Mouse (Mus musculus): Measurements from ENCODE around the gene Banp. TPM values are rescaled to one million over a fixed set of nuclear protein-coding genes. Genes with fewer than 3 reads are reported as not detected.

The Banp gene
- polyA plus RNA-seq, 1 experiment from 2014 or later = 14.5 TPM

DNA sequence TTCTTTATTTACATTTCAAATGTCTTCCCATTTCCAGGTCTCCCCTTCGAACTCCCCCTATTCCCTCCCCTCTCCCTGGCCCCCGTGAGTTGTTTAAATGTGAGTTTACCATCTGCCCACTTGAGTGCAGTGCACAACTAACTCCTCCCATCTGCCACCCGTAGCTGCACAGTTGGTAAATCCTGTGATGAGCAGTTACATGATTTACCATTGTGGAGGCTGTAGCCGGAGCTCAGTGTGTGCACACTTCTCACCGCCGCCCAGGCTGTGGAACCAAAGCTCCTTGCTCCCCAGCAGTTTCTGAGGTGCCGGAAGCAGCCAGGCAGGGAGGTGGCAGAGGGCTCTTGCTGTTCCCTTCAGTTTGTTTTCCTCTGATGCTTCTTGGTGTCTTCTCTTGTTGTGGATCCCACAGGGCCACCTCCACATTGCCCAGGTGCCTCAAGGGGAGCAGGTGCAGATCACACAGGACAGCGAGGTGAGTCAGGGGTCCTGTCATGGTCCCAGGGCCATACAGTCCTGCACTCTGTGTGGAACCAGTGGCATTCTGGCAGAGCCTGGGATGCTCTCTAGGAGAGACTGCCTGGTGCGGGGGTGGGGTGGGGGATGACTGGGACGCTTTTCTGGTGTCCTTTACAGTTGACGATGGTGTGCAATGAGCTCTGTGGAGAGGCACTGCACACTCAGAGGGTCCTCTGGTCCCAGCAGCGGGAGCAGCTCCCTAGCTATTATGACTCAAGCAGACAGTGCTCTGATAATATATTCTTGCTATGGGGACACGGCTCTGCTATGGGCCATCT, 57.3 kb downstream of the Banp start:
- Histone ChIP-seq H3K9ac (no peak overlapping the region), H3K36me3 (peaks cover 77% of the 10 kb centered on the region), H3K9me3 (replicated peaks) (no peaks in the 10 kb centered on the region), H3K27me3 (no peaks in the 10 kb centered on the region), H3K4me1 (replicated peaks) (no peaks in the 10 kb centered on the region), H3K4me3 (replicated peaks) (no peak overlapping the region), H3K27ac (no peak overlapping the region), H3K4me2 (no peak overlapping the region)
- no peak for DNase-seq
- ATAC-seq (ENCODE audit: low read depth) = no peak
- 85% methylated on average over 13 of the region's 13 CpGs for WGBS (ENCODE audit: insufficient replicate concordance)

GRCm38 (mm10) chr8:122008395-122008794, 58.8 kb downstream of the Banp start:
- Histone ChIP-seq H3K9me3 (replicated peaks) (no peaks in the 10 kb centered on the region), H3K4me2 (no peak overlapping the region), H3K9ac (no peak overlapping the region), H3K4me3 (replicated peaks) (no peak overlapping the region), H3K36me3 (peaks cover 76% of the 10 kb centered on the region), H3K27me3 (no peaks in the 10 kb centered on the region), H3K4me1 (replicated peaks) (no peaks in the 10 kb centered on the region), H3K27ac (no peak overlapping the region)
- ATAC-seq (ENCODE audit: low read depth) = no peak
- 78% methylated on average over 5 of the region's 5 CpGs for WGBS (ENCODE audit: insufficient replicate concordance)
- no peak for DNase-seq

GRCm38 (mm10) chr8:122010638-122011037, 61.1 kb downstream of the Banp start:
- no peak overlapping the region for H3K4me2 ChIP-seq
- no peaks in the 10 kb centered on the region for H3K4me1 ChIP-seq (replicated peaks)
- H3K27me3 ChIP-seq = no peaks in the 10 kb centered on the region
- no peaks in the 10 kb centered on the region for H3K9me3 ChIP-seq (replicated peaks)
- no peak for ATAC-seq (ENCODE audit: low read depth)
- H3K4me3 ChIP-seq (replicated peaks) = no peak overlapping the region
- peaks cover 75% of the 10 kb centered on the region for H3K36me3 ChIP-seq
- H3K27ac ChIP-seq = no peak overlapping the region
- no peak for DNase-seq
- 72% methylated on average over 5 of the region's 5 CpGs for WGBS (ENCODE audit: insufficient replicate concordance)
- H3K9ac ChIP-seq = no peak overlapping the region

GRCm38 (mm10) chr8:122011066-122011588, 61.6 kb downstream of the Banp start:
- Histone ChIP-seq H3K9me3 (replicated peaks) (no peaks in the 10 kb centered on the region), H3K27me3 (no peaks in the 10 kb centered on the region), H3K4me1 (replicated peaks) (no peaks in the 10 kb centered on the region), H3K27ac (no peak overlapping the region), H3K4me2 (no peak overlapping the region), H3K9ac (no peak overlapping the region), H3K36me3 (peaks cover 73% of the 10 kb centered on the region), H3K4me3 (replicated peaks) (no peak overlapping the region)
- DNase-seq (no peak), ATAC-seq (ENCODE audit: low read depth) (no peak)
- WGBS (ENCODE audit: insufficient replicate concordance) = 61% methylated on average over 7 of the region's 7 CpGs

GRCm38 (mm10) chr8:122014606-122015005, 65.1 kb downstream of the Banp start:
- H3K27ac ChIP-seq = no peak overlapping the region
- peaks cover 67% of the 10 kb centered on the region for H3K36me3 ChIP-seq
- no peaks in the 10 kb centered on the region for H3K9me3 ChIP-seq (replicated peaks)
- no peak overlapping the region for H3K4me3 ChIP-seq (replicated peaks)
- no peaks in the 10 kb centered on the region for H3K27me3 ChIP-seq
- DNase-seq (no peak), ATAC-seq (ENCODE audit: low read depth) (no peak)
- no peaks in the 10 kb centered on the region for H3K4me1 ChIP-seq (replicated peaks)
- no peak overlapping the region for H3K4me2 ChIP-seq
- WGBS (ENCODE audit: insufficient replicate concordance) = 65% methylated on average over 3 of the region's 3 CpGs
- no peak overlapping the region for H3K9ac ChIP-seq

DNA sequence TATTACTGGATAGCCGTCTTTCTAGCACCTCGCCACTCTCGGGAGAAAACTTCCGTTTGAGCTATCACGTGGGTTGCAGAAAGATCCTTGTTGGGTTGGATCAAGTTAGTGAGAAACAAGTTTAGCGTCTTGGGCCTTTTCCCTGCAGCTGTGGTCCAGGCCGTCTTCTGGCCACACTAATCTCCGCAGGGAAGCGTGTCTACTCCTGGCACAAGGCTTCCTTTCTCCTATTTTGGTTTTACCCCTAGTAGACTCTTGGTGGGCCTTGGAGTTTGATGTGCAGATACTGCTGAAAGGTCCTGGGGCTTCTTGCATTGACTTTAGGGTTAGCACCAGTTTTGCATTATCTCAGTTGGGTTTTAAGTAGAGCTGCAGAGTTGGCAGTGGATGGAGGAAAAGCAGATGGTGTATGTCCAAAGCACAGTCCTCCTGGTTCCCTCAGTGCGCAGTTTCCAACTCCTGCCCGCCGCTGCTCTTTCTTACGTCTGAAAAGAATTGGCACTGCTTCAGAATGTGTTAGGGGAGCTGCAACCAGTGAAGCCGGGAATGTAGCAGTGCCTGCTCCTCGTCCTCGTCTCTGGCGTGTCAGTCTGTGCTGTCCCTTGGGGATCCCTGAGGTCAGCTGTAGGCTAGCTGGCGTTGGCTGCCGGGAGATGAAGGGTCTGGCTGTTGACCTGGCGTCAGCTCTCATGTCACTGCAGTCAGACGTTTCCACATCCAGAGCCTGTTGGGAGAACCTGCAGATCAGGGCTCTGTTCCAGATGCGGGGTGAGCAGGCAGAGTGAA, 68.7 kb downstream of the Banp start:
- H3K9me3 ChIP-seq (replicated peaks) = no peaks in the 10 kb centered on the region
- 87% methylated on average over 22 of the region's 22 CpGs for WGBS (ENCODE audit: insufficient replicate concordance)
- no peak overlapping the region for H3K27ac ChIP-seq
- H3K27me3 ChIP-seq = no peaks in the 10 kb centered on the region
- no peak overlapping the region for H3K4me2 ChIP-seq
- H3K9ac ChIP-seq = no peak overlapping the region
- no peak for DNase-seq
- peaks cover 11% of the 10 kb centered on the region for H3K4me1 ChIP-seq (replicated peaks)
- no peak for ATAC-seq (ENCODE audit: low read depth)
- H3K4me3 ChIP-seq (replicated peaks) = no peak overlapping the region
- peaks cover 68% of the 10 kb centered on the region for H3K36me3 ChIP-seq

- peaks cover 69% of the 10 kb centered on the region for H3K36me3 ChIP-seq
- no peaks in the 10 kb centered on the region for H3K27me3 ChIP-seq
- H3K4me3 ChIP-seq (replicated peaks) = no peak overlapping the region
- no peak overlapping the region for H3K4me2 ChIP-seq
- H3K4me1 ChIP-seq (replicated peaks) = peaks cover 11% of the 10 kb centered on the region
- no peak for ATAC-seq (ENCODE audit: low read depth)
- DNase-seq = no peak
- WGBS (ENCODE audit: insufficient replicate concordance) = 92% methylated on average over 1 of the region's 1 CpGs
- no peaks in the 10 kb centered on the region for H3K9me3 ChIP-seq (replicated peaks)
- H3K27ac ChIP-seq = no peak overlapping the region
- no peak overlapping the region for H3K9ac ChIP-seq
Observed at GRCm38 (mm10) chr8:122019162-122019561, 69.6 kb downstream of the Banp start.

DNA sequence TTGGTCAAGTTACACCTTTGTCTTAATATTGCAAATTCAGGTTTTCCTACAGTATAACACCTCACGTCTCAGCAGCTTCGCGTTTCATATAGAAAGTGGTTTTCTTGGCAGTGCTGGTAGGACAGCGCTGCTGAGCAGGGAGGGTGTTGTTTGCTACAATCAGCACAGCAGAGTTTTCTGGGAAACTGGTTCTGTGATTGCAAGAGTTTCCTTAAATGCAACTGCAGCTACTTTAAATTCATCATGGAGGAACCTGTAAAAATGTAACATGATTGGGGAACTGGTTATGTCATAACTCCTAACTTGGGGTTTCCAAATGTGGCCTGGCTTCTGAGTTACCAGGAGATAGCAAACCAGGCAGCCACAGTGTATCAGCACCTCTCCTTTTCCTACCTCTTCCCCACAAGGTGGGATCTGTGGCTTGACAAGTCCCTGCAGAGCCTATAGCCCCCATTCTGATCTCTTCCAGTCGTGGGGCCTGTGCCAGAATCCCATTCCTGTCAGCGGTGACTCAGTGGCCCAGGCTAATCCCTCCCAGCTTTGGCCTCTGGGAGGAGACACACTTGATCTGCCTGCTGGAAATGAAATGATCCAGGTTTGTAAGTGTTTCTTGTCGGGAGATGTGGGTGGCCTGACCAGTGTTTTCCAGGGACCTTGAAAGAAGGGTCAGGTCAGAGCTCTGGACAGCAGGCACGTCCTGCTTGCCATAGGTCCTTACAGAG, 70.7 kb downstream of the Banp start:
- Histone ChIP-seq H3K4me3 (replicated peaks) (no peak overlapping the region), H3K4me2 (no peak overlapping the region), H3K27ac (no peak overlapping the region), H3K36me3 (peaks cover 72% of the 10 kb centered on the region), H3K9ac (no peak overlapping the region), H3K9me3 (replicated peaks) (no peaks in the 10 kb centered on the region), H3K4me1 (replicated peaks) (peaks cover 11% of the 10 kb centered on the region), H3K27me3 (no peaks in the 10 kb centered on the region)
- 87% methylated on average over 8 of the region's 8 CpGs for WGBS (ENCODE audit: insufficient replicate concordance)
- no peak for DNase-seq
- no peak for ATAC-seq (ENCODE audit: low read depth)

DNA sequence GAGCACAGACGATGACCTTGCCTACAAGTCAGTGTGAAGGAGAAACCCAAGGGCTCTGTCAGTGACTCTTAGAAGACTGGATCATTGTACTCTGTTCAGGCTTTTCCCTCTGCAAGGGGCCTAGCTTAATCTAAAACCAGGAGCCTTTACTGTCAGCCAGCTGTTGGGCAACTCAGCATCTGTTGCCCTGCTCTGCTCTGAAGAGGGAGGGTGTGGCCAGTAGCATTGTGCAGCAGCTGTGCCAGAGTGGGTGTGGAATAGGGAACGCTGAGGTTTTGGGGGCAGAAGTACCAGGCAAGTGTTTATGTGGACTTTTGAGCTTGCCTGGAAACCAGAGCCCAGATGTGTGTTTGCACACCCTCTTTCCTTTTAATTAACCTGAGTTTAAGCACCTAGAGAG, 72.2 kb downstream of the Banp start:
- DNase-seq = no peak
- Histone ChIP-seq H3K27me3 (no peaks in the 10 kb centered on the region), H3K9ac (no peak overlapping the region), H3K36me3 (peaks cover 81% of the 10 kb centered on the region), H3K4me1 (replicated peaks) (peaks cover 11% of the 10 kb centered on the region), H3K27ac (no peak overlapping the region), H3K4me3 (replicated peaks) (no peak overlapping the region), H3K9me3 (replicated peaks) (no peaks in the 10 kb centered on the region), H3K4me2 (no peak overlapping the region)
- 78% methylated on average over 2 of the region's 2 CpGs for WGBS (ENCODE audit: insufficient replicate concordance)
- no peak for ATAC-seq (ENCODE audit: low read depth)

DNA sequence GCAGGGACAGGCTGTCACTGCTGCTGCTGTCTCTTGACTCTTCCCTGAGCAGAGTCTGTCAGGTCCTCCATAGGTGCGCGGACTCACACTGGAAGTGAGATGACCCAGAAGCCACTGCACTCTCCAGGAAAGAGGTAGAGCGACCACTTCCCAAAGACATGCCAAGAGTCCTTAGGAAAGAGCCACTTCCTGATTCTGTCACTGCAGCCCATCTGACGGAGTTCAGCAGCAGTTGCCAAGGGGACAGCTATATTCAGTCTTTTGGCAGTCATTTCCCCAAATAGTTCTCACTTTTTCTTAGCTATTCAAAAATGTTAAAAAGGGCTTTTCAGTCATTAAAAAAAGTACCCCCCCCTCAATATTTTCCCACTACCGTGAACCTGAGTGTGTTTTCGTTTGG, 72.7 kb downstream of the Banp start:
- Histone ChIP-seq H3K27me3 (no peaks in the 10 kb centered on the region), H3K4me1 (replicated peaks) (peaks cover 11% of the 10 kb centered on the region), H3K9ac (no peak overlapping the region), H3K27ac (no peak overlapping the region), H3K36me3 (peaks cover 79% of the 10 kb centered on the region), H3K4me2 (no peak overlapping the region), H3K9me3 (replicated peaks) (no peaks in the 10 kb centered on the region), H3K4me3 (replicated peaks) (no peak overlapping the region)
- ATAC-seq (ENCODE audit: low read depth) (no peak), DNase-seq (no peak)
- 72% methylated on average over 6 of the region's 6 CpGs for WGBS (ENCODE audit: insufficient replicate concordance)

DNA sequence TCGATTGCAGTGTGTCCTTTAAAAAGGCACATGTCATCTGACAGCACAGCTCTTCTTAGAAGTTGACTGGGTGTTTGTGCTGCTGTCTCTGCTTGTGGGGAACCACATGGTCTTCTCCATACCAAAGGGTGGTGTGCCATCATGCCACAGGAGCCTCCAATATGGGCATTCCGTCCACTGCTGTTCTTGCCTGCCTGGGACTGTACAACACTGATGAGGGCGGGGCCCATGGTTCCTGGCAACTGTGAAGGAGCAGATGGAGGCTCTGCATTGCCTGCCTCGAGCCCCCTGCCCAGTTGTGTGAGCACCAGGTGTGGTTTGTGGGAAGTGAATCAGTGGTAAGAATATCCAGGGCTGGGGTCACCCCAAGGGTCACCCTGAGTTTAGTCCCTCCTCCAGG, 73.2 kb downstream of the Banp start:
- Histone ChIP-seq H3K27ac (no peak overlapping the region), H3K36me3 (peaks cover 77% of the 10 kb centered on the region), H3K4me2 (no peak overlapping the region), H3K4me3 (replicated peaks) (no peak overlapping the region), H3K27me3 (no peaks in the 10 kb centered on the region), H3K9me3 (replicated peaks) (no peaks in the 10 kb centered on the region), H3K9ac (no peak overlapping the region), H3K4me1 (replicated peaks) (peaks cover 11% of the 10 kb centered on the region)
- ATAC-seq (ENCODE audit: low read depth) (no peak), DNase-seq (no peak)
- WGBS (ENCODE audit: insufficient replicate concordance) = 77% methylated on average over 4 of the region's 4 CpGs

All from liver, embryonic 13.5 days (tissue).